Mouse (Mus musculus) forelimb bud, embryonic 11.5 days (tissue): Measurements from ENCODE around the gene Aurka.

Source experiments
- DNase-seq: peaks from one replicate; pipeline ENCODE4 v3.0.0-alpha.2; 2012; ENCODE audit warnings: low read depth, low spot score

Gene Aurka

DNA sequence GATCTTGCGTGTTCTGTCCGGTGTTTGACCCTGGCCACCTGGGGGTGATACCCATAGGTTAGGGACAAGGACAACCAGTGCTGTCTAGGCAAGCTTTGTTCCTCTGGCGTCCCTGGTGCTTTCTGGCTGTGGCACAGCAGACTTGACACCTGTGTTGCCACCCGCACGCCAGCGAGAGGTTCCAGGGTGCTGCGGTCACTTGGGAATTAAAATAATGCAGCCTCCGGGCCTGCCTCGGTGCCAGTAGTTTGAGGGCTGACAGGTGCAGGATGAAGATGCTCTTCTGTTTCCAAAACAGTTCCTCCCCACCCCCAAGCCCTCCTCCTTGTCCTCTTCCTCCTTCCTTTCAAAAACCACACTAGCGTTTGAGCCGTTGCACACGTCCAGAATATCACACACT, 11.6 kb upstream of the Aurka start:
- DNase-seq: no peak

- DNase-seq: no peak
Measured at GRCm38 (mm10) chr2:172381341-172381740, 11.0 kb upstream of the Aurka start.

- no peak for DNase-seq
Measured at GRCm38 (mm10) chr2:172380513-172380912, 10.2 kb upstream of the Aurka start.

DNA sequence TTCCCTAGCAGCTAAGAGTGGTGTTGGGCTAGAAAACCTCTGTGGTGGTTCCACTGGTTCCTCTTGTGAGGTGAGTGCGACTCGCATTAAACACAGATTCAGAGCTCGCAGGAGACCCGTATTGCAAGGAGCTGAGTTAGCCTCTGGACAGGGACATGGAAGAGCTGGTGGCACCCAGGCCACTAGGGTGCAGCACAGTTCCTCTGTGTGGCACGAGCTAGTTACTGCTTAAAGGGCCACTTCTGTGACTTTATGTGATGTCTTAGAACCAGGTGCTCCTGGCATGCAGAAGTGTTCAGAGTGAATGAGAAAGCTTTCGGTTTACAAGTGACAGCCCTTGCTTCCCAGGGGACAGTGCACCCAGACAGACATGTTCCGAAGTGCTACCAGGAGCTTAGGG, 8.0 kb upstream of the Aurka start:
- no peak for DNase-seq

GRCm38 (mm10) chr2:172376999-172377515, 6.7 kb upstream of the Aurka start:
- DNase-seq: no peak

DNA sequence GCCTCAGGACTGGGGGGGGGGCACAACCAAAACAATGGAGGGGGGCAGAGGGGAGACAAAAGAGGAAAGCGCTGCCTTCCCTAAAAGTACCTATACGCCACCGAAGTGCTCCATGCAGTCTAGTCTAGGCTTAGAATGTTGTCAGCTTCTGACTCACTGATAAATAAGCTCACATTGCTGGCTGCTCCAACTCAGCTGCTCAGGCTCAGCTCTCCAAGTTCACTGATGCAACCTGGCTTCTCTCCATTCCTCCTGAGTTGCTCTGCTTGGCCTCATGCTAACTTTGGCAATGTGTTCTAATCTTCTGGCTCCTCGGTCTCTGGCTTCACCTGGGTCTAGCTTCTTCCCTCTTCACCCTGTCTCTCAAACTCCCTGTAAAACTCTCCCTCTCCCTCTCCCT, 6.2 kb upstream of the Aurka start:
- no peak for DNase-seq

DNA sequence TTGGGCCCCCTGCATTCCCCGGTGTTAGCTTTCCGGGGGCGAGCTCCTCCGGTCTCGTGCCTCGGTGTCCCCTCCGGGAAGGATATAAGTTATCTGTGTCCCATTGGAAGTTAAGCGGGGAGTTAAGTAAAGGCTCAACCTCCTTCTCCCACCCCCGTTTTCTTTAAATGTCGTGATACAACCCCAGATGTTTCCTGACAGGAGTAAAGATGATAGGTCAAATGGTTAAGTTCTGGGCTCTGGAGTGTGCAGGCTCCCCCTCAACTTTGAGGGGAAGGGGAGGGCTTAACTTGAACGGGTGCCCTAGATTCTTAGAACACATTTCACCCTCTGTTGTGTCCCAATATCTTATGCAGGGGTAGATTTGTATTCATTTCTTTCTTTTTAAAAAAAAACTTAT, 923 bp upstream of the Aurka start:
- DNase-seq: no peak

DNA sequence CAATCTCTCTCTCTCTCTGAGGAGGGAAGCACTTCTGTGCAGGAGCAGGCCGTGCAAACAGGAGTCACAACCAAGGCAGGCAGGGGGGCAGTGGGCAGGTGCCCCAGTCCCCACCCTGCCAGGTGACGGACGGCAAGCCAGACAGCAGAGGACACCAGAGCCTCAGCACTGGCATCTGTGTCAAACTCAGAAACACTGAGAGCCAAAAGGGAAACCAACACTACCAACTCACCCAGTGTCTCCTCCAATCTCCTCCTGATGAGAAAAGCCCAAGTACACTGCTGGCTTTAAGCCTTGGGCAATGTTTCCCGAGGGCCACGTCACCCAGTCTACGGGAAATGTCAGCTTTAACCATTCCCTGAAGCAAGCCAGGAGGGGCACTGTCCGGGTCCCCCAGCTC, 7.2 kb downstream of the Aurka start:
- DNase-seq: no peak

DNA sequence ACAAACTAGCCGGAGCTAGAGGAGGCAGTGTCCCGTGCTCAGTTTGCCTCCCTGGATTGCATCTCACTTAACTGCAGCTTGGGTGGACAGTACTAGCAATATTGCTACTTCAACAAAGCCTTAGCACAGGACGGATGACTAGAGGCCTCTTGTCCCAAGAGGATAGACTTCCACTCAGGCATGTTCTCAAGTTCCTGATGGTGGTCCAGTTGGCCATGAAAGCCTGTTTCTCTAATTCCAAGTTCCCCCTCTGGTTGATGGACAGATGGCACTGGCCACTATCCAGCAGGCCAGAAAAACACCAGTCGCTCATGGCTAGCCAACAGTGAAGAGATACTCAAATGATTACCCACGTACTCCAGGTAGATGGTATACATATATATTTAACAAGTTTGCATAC, 14.5 kb downstream of the Aurka start:
- DNase-seq: no peak

- no peak for DNase-seq
Measured at GRCm38 (mm10) chr2:172354761-172355160, 15.6 kb downstream of the Aurka start.

- DNase-seq: no peak
Measured at GRCm38 (mm10) chr2:172353218-172353617, 17.1 kb downstream of the Aurka start.

- no peak for DNase-seq
Measured at GRCm38 (mm10) chr2:172350773-172351172, 19.6 kb downstream of the Aurka start.

- no peak for DNase-seq
Measured at GRCm38 (mm10) chr2:172349776-172350175, 20.6 kb downstream of the Aurka start.

GRCm38 (mm10) chr2:172348297-172348950, 21.9 kb downstream of the Aurka start:
- DNase-seq: no peak

DNA sequence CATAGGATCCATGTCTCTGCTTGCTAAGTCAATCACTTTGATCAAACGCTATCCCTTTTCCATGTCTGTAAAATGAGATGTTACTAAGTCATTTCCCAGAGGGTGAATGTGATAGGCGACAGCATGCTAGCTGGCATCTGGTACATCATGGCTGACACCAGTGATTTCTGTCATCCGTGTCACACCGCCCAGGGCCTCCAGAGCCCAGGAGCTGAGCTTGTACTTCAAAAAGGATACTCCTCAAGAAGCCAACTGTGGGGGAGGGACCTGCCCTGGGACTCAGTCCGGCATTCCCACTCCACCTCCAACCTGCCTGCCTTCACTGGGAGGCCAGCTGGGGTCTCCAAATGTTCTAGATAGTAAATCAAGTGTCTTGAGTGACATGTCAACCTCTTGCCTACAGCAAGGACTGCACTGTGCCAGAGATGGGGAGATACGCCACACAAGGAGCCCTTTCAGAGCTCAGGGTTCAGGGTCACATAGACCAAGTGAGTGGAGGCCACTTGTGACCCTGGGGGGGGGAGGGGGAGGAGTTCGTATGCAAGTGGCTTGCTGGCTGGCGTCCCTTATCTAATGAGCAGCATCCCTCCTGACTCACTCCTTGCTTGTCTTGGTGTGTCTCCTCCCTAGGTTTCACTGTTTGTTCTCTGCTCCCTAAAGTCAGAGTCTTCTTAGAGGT, 23.3 kb downstream of the Aurka start:
- DNase-seq: no peak

- DNase-seq: no peak
Measured at GRCm38 (mm10) chr2:172346034-172346929, 24.1 kb downstream of the Aurka start.

- peak; percentile 97 for DNase-seq
Measured at GRCm38 (mm10) chr2:172345258-172345738, 25.0 kb downstream of the Aurka start, which contains the start of gene Fam210b. Gene Fam210b, plus strand, starts transcription at chr2:172345565.

GRCm38 (mm10) chr2:172344669-172345068, 25.7 kb downstream of the Aurka start:
- no peak for DNase-seq

GRCm38 (mm10) chr2:172343751-172344150, 26.6 kb downstream of the Aurka start:
- no peak for DNase-seq

DNA sequence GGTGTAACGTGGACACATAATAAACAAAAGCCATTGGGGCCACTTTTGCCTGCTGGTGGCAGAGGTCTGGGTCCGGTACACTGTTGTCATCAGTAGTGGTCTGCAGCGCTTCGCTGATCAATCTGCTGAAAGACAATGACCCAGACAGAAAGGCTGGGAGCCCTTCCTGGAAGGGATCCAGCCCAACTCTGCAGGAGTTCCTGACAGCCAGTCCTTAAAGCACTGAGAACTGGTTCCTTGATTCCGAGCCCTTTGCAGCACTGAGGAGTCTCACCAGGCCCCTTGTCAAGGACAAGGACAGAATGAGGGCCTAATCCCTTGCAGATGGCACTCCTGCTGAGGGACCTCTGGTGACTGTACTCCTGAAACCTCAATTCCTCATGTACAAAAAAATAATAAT, 28.7 kb downstream of the Aurka start:
- DNase-seq: no peak

DNA sequence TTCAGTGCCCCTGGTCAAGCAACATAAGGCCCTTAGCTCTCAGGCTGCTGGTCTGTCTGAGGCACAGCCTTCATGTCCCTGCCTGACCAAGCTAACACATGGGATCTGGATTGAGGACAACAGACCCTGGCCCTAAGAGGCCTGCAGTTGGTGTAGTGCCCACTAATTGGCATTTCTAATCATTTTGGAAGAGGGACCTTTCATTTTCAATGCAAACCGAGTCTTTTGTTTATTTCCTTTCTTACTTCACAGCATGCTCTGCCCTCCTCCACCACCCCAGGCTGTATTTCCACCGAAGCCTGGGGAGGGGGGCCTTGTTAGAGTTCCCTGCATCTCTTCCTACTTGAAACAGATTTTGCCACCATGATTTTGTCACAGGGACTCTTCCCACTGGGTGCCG, 29.4 kb downstream of the Aurka start:
- DNase-seq: no peak
